Mouse (Mus musculus) MEL (cell line): ENCODE results near the gene Tnnt2.

Source experiments
- CTCF ChIP-seq, 3 experiments: IDR thresholded peaks in 2 of 3; conservative IDR thresholded peaks in 1 of 3; 2 replicates each; pipeline ENCODE4 v1.5.1; 2011 to 2012; ENCODE audit warnings: low read length in 3 of 3, low read depth in 2 of 3, mild to moderate bottlenecking in 2 of 3, improper control_type of control experiment in 1 of 3, inconsistent platforms in 1 of 3, mixed read lengths in 1 of 3, moderate library complexity in 1 of 3; ENCODE audit not compliant: control insufficient read depth in 1 of 3, insufficient read depth in 1 of 3, poor library complexity in 1 of 3, severe bottlenecking in 1 of 3
- EP300 ChIP-seq, 2 experiments: IDR thresholded peaks; 2 replicates each; pipeline ENCODE4 v1.6.1; 2011; ENCODE audit warnings: improper control_type of control experiment in 2 of 2, low read length in 2 of 2, low read depth in 1 of 2, mild to moderate bottlenecking in 1 of 2
- GABPA ChIP-seq: IDR thresholded peaks from 2 replicates; pipeline ENCODE4 v1.6.1; 2012; ENCODE audit warnings: low read depth, mild to moderate bottlenecking, inconsistent platforms, low read length, improper control_type of control experiment, moderate library complexity
- MAZ ChIP-seq: IDR thresholded peaks from 2 replicates; pipeline ENCODE4 v1.6.1; 2012; ENCODE audit warnings: low read depth, mild to moderate bottlenecking, inconsistent platforms, low read length, improper control_type of control experiment
- MYC ChIP-seq: IDR thresholded peaks from 2 replicates; pipeline ENCODE4 v1.6.1; 2011; ENCODE audit warnings: low read depth, mild to moderate bottlenecking, low read length, improper control_type of control experiment, moderate library complexity
- POLR2A ChIP-seq, 2 experiments: IDR thresholded peaks; 2 replicates each; pipeline ENCODE4 v1.6.1; 2011 to 2012; ENCODE audit warnings: low read length in 2 of 2, mild to moderate bottlenecking in 2 of 2, control low read depth in 1 of 2, improper control_type of control experiment in 1 of 2, low read depth in 1 of 2, moderate library complexity in 1 of 2; ENCODE audit not compliant: control insufficient read depth in 1 of 2, insufficient read depth in 1 of 2, poor library complexity in 1 of 2
- SMC3 ChIP-seq: IDR thresholded peaks from 2 replicates; pipeline ENCODE4 v1.6.1; 2011; ENCODE audit warnings: low read depth, low read length, improper control_type of control experiment
- UBTF ChIP-seq: IDR thresholded peaks from 2 replicates; pipeline ENCODE4 v1.6.1; 2012; ENCODE audit warnings: low read depth, mild to moderate bottlenecking, inconsistent platforms, low read length, improper control_type of control experiment, moderate library complexity, borderline replicate concordance; ENCODE audit not compliant: insufficient read depth
- ZC3H11A ChIP-seq: IDR thresholded peaks from 2 replicates; pipeline ENCODE4 v1.6.1; 2012; ENCODE audit warnings: low read depth, mild to moderate bottlenecking, inconsistent platforms, low read length, improper control_type of control experiment

DNA sequence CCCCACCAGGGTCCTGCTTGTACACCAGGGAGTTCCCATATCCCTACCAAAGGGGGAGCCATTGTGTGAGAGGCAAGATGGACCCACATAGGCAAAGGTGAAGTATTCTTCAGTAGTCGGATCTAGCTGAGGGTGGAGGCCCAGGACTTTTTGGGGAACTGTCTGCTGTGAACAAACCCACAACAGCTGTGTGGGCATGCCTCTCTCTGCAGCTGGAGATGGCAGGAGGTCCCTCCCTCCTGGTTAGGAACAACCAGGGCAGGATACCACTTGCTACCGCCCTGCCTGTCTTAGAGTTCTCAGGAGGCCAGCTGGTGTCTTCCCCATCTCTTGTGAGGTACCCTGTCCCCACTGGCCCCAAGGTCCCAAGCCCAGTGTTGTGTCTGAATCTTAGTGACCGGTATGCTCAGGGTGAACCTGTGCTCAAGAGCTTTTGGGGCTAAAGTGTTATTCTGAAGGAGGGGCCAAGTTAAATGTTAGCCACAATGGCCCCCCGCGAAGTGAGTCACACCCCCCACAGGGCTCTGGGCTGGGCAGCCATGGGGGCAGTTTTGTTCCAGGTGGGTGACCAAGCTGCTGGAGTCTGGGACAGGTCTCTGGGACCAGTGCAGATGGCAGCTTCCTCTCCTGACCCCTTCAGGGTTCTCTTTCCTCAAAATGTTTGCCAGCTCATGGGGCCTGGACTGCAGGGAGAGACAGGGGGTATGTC lies 22.3 kb upstream of the Tnnt2 start:
- TF ChIP-seq CTCF (IDR thresholded peaks at IDR 0.05 in 2 of 3, conservative IDR thresholded peaks at IDR 0.05 in 1 of 3; ENCODE audit: control insufficient read depth in 1 of 3, insufficient read depth in 1 of 3, low read depth in 2 of 3, low read length in 3 of 3, poor library complexity in 1 of 3, severe bottlenecking in 1 of 3) (no peak), GABPA (no peak), EP300 (IDR thresholded peaks at IDR 0.05; ENCODE audit: low read depth in 1 of 2, low read length in 2 of 2) (no peak), POLR2A (IDR thresholded peaks at IDR 0.05; ENCODE audit: control insufficient read depth in 1 of 2, insufficient read depth in 1 of 2, low read depth in 1 of 2, low read length in 2 of 2, poor library complexity in 1 of 2) (no peak), SMC3 (no peak), MYC (no peak), MAZ (no peak), UBTF (no peak), ZC3H11A (no peak)
